Mouse (Mus musculus) liver, embryonic 14 days (tissue): ENCODE data around the gene 2410004B18Rik. TPM values are rescaled to one million over a fixed set of nuclear protein-coding genes. Genes with fewer than 3 reads are reported as not detected.

ENCODE experiments used
- polyA plus RNA-seq: library from polyadenylated mRNA; depleted of rRNA; stranded (reverse); fragments of >200 nt; gene quantifications from 2 replicates; pipeline ENCODE4 v1.2.3, GENCODE M21; 2012; rRNA removed

The 2410004B18Rik gene
- 7.4 and 9.3 TPM in 2 replicates for polyA plus RNA-seq

GRCm38 (mm10) chr3:145937505-145938404 lies at the start of gene 2410004B18Rik:
2410004B18Rik (plus strand) TSS chr3:145938014.

DNA sequence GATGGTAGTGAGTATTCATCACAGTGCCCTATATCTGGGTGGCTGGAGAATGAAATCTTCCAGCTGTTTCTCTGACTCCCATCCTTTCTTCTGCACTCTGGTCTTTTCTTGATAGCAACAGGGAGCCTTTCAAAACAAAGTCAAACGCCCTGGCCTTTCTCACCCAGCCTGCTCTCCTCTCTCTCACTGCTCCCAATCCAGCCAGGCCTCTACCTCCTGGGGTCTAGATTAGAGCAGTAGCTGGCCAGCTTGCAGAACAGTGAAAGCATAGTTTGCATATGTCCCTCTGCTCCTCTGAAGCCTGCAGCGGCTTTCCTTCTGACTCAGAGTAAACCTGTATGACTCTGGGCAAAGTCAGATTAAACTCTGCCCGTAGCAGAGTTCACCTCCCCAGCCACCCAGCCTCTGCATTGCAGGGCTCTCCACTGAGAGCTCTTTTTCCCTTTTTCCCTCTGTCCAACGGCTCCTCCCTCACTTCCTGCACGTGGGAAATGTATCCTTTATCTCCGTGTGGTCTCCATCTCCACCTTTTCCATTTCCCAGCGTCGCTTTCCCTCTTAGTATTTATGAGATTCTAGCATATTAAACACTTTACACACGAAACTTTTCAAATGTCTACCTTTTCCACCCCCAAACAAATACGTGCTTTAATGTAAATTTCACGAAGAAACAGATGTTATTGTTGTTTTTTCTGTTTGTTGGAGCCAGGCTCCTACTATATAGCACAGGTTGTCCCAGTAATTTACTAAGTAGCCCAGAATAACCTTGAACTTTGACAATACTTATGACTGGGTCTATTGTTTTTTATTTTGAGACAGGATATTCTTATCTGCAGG lies 15.6 kb upstream of the 2410004B18Rik start, which contains the start of gene Bcl10:
TSS of gene Bcl10 (plus strand) at position 786 of the 836 bp plus-strand sequence.

DNA sequence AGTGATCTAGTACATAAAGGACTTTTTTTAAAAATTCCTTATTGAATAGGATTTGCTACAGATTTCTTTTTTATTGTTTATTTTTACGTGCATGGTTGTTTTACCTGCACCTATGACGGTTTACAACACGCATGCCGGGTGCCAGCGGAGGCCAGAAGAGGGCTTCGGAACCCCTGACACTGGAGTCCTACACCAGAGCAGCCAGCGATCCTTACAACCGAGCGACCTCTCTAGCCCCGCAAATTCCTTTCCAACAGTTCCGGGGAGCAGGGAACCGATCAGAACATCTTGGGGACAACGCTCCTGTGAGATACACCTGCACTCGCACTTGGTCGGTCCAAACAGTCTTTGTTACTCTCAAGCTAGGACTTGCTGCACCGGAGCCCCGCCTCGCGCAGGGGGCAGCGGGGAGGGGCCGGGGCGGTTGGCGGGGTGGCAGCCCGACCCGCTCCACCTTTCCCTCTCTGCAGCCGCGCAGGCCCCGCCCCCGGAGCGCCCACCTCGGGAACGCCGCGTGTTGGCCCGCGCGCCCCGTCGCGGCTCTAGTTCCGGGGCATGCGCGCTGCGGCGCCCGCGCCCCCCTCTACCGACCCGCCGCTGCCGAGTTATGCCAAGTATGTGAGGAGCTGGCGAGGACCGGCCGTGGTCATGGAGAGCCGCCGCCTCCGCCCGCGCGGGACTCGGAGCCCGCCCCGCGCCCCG lies 49.6 kb downstream of the 2410004B18Rik start, which contains the start of gene Syde2:
TSS of gene Syde2 (plus strand) at position 603 of the 702 bp plus-strand sequence.

Other genes with a start within 250 kb of the 2410004B18Rik start
- 15.6 and 17.2 TPM in 2 replicates for gene Ddah1, start 179.3 kb upstream of the 2410004B18Rik start, polyA plus RNA-seq
- 6.6 and 8.5 TPM in 2 replicates for gene Bcl10, start 15.2 kb upstream of the 2410004B18Rik start, polyA plus RNA-seq
- 0.85 and 0.91 TPM in 2 replicates for gene Syde2, start 49.9 kb downstream of the 2410004B18Rik start, polyA plus RNA-seq
- 0.01 and 0.03 TPM in 2 replicates for gene Wdr63, start 170.1 kb downstream of the 2410004B18Rik start, polyA plus RNA-seq
- 0.05 and 0.09 TPM in 2 replicates for gene Mcoln3, start 179.4 kb downstream of the 2410004B18Rik start, polyA plus RNA-seq
- gene Mcoln2, start 211.8 kb downstream of the 2410004B18Rik start, polyA plus RNA-seq = 5.4 and 6.9 TPM in 2 replicates